Mouse (Mus musculus) embryonic facial prominence, embryonic 13.5 days (tissue): Measurements from ENCODE around the gene Wfikkn2. TPM values are rescaled to one million over a fixed set of nuclear protein-coding genes. Genes with fewer than 3 reads are reported as not detected.

Experiments used
- ATAC-seq: fragments of 200-750 bp; cut with Nextera tagmentation; 2 replicates; pipeline ENCODE4 v1.8.0; 2017; ENCODE audit warnings: low read depth; ENCODE audit not compliant: insufficient number of reproducible peaks, insufficient read depth, low FRiP score, low TSS enrichment
- H3K27ac ChIP-seq: fragments of 300-500 bp; sonication (generic); 2 replicates; pipeline ENCODE4 v1.5.1; 2015; ENCODE audit warnings: moderate library complexity, mild to moderate bottlenecking, inconsistent platforms
- H3K27me3 ChIP-seq: fragments of 300-500 bp; sonication (generic); 2 replicates; pipeline ENCODE4 v1.6.1; 2015; ENCODE audit warnings: mild to moderate bottlenecking, inconsistent platforms
- H3K36me3 ChIP-seq: fragments of 300-500 bp; sonication (generic); 2 replicates; pipeline ENCODE4 v1.6.1; 2015; ENCODE audit warnings: mild to moderate bottlenecking, inconsistent platforms
- H3K4me1 ChIP-seq: fragments of 300-500 bp; sonication (generic); 2 replicates; pipeline ENCODE4 v1.6.1; 2015; ENCODE audit warnings: inconsistent platforms
- H3K4me2 ChIP-seq: fragments of 300-500 bp; sonication (generic); 2 replicates; pipeline ENCODE4 v1.6.1; 2015; ENCODE audit warnings: moderate library complexity, mild to moderate bottlenecking, inconsistent platforms
- H3K4me3 ChIP-seq: fragments of 300-500 bp; sonication (generic); 2 replicates; pipeline ENCODE4 v1.5.1; 2015; ENCODE audit warnings: mild to moderate bottlenecking, inconsistent platforms
- H3K9ac ChIP-seq: fragments of 300-500 bp; sonication (generic); 2 replicates; pipeline ENCODE4 v1.6.1; 2015; ENCODE audit warnings: mild to moderate bottlenecking, inconsistent platforms
- H3K9me3 ChIP-seq: fragments of 300-500 bp; sonication (generic); 2 replicates; pipeline ENCODE4 v1.6.1; 2016; ENCODE audit warnings: inconsistent platforms
- WGBS: fragments of 180-500 bp; shearing (Covaris S2); methylation state at CpG from one replicate; pipeline ENCODE4 v1.1.7; 2015; ENCODE audit warnings: mixed read lengths; 5-methylcytosine and 5-hydroxymethylcytosine counted together
- polyA plus RNA-seq: library from polyadenylated mRNA; unstranded; fragments of >200 nt; fragmentation: Nextera tagmentation; extraction: Ambion mirVana; gene quantifications from 2 replicates; pipeline ENCODE4 v1.2.1, GENCODE M21; 2015

Gene Wfikkn2
- polyA plus RNA-seq, 1 experiment from 2014 or later = 9.8 TPM

DNA sequence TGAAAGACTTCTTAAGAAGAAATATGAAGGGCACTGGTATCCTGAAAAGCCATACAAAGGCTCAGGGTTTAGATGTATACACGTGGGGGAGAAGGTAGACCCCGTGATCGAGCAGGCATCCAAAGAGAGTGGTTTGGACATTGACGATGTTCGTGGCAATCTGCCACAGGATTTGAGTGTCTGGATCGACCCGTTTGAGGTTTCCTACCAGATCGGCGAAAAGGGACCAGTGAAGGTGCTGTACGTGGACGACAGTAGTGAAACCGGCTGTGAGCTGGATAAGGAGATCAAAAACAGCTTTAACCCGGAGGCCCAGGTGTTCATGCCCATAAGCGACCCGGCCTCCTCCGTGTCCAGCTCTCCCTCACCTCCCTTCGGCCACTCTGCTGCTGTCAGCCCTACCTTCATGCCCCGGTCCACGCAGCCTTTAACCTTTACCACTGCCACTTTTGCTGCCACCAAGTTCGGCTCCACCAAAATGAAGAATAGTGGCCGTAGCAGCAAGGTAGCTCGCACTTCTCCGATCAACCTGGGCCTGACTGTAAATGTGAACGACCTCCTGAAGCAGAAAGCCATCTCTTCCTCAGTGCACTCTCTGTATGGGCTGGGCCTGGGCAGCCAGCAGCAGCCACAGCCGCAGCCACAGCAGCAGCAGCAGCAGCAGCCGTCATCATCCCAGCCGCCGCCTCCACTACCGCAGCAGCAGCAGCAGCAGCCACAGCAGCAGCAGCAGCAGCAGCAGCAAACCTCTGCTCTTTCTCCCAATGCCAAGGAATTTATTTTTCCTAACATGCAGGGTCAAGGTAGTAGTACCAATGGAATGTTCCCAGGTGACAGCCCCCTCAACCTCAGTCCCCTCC is 31.8 kb downstream of the Wfikkn2 start:
- WGBS = 83% methylated on average over 29 of the region's 29 CpGs
- Histone ChIP-seq H3K9ac (0 out of 2 replicates have a peak overlapping the region, but pooled peaks have one; percentile 12), H3K36me3 (peaks cover 11% of the 10 kb centered on the region), H3K4me3 (no peak overlapping the region), H3K9me3 (no peaks in the 10 kb centered on the region), H3K4me2 (peak overlapping the region; percentile 1; the same call in 1 of the 2 replicates), H3K27me3 (no peaks in the 10 kb centered on the region), H3K27ac (no peak overlapping the region), H3K4me1 (peaks cover 20% of the 10 kb centered on the region)
- no peak for ATAC-seq

DNA sequence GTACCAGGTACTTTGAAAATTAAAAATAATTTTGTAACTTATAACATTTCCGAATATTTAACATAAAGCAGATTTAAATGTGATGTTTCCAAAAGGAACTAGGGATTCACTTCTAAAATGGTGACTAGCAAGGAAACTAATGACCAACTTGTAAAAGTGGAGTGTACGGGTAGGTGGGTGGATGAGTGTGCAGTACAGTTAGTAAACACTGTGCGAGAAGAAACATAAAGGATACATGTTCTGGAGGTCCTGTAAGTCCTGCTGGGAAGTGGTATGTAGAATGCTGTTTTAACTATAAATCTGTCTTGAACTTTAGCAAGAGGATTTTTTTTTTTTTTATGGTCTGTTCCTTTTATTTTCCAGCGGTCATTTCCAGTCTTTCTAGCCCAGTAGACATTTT is 32.8 kb downstream of the Wfikkn2 start:
- 68% methylated on average over 4 of the region's 4 CpGs for WGBS
- no peak overlapping the region for H3K27ac ChIP-seq
- H3K27me3 ChIP-seq = no peaks in the 10 kb centered on the region
- no peaks in the 10 kb centered on the region for H3K9me3 ChIP-seq
- peak overlapping the region; percentile 88 for H3K4me3 ChIP-seq
- peak overlapping the region; percentile 61 for H3K4me2 ChIP-seq
- no peak overlapping the region for H3K9ac ChIP-seq
- ATAC-seq = no peak
- H3K36me3 ChIP-seq = peaks cover 11% of the 10 kb centered on the region
- H3K4me1 ChIP-seq = peaks cover 20% of the 10 kb centered on the region

DNA sequence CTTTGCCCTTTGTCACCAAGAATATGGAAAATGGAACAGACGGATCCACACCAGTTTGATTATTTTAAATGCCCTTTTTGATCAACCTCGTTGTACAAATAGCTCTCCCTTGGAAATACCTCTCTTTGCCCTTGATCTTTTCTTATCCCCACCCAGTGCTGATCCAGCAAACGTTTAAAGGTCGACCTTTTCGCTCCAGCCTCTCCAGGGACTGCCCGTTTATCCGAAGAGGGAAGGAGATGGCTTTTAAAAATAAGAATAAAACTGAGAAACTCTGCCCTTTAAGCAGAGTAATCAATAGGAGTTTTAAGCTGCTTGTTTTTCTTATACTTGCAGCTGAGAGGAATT is 33.3 kb downstream of the Wfikkn2 start:
- H3K4me2 ChIP-seq = peak overlapping the region; percentile 61
- no peaks in the 10 kb centered on the region for H3K9me3 ChIP-seq
- under 1% methylated on average over 7 of the region's 7 CpGs for WGBS
- peak overlapping the region; percentile 95 for H3K9ac ChIP-seq
- peak overlapping the region; percentile 88 for H3K4me3 ChIP-seq
- H3K36me3 ChIP-seq = peaks cover 11% of the 10 kb centered on the region
- H3K4me1 ChIP-seq = peaks cover 20% of the 10 kb centered on the region
- peak overlapping the region; percentile 98 for H3K27ac ChIP-seq
- H3K27me3 ChIP-seq = no peaks in the 10 kb centered on the region
- no peak for ATAC-seq

DNA sequence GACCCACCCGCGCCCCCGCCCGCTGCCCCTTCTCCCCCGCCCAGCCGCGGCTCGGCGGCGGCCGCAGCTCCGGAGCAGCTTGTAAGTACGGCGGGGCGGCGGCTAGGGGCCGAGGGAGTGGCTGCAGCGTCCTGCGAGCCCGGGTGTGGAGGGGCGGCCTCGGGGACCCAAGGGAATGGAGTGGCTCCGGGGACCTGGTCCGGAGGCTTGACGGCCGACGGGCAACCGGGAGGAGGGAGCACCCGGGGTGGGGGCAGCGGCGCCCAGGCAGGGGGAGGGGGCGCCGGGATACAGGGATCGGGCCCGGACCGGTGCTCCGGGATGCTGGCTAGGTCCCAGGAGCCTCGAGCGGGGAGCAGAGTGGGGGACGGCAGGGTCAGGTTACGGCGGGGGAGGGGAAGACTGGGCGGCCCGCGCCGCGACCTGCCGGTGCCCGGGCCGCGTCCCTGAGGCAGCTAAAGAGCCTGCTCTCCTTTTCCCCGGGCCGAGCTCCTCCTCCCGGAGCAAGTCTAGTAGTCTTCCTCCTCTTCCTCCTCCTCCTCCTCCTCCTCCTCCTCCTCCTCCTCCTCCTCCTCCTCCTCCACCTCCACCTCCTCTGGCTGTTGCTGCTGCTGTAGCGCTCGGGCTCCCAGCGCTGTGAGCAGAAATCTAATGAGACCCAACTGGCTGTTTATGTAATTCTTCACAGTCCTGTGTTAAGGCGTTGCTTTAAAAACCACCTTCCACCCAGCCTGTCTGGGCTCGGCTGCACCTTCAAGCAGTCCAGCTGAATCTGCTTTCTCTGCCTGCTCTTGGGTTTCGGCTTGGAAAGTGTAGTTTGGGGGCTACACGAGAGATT is 33.9 kb downstream of the Wfikkn2 start:
- under 1% methylated on average over 47 of the region's 61 CpGs for WGBS
- peak overlapping the region; percentile 88 for H3K4me3 ChIP-seq
- no peaks in the 10 kb centered on the region for H3K27me3 ChIP-seq
- H3K4me2 ChIP-seq = peak overlapping the region; percentile 61
- peaks cover 11% of the 10 kb centered on the region for H3K36me3 ChIP-seq
- peak overlapping the region; percentile 98 for H3K27ac ChIP-seq
- H3K4me1 ChIP-seq = peaks cover 15% of the 10 kb centered on the region
- ATAC-seq = peak; percentile 29
- H3K9ac ChIP-seq = peak overlapping the region; percentile 95
- no peaks in the 10 kb centered on the region for H3K9me3 ChIP-seq

DNA sequence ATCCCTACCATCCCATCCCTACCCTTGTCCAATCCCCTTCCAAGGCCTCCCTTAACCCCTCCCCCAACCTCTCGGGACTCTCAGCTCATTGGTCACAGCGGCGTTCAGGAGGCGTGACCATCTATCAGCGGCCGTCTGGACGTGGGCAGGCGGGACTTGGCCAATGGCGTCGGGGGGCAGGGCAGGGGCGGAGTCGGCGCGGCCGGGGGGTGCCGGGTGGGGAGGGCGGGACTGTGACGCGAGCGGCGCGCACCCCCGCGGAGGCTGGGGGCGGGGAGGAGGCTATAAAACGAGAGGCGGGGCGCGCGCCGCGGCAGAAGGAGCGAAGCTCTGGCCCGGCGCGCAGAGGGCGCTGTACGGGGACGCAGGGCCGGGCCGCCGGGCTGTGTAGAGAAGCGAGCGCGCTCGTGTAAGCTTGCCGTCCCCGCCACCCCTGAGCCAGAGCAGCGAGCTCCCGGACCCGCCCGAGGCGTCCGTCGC is 34.6 kb downstream of the Wfikkn2 start, which contains the start of gene Tob1:
Tob1 (plus strand) TSS at position 331 of the 480 bp plus-strand sequence.
- peaks cover 11% of the 10 kb centered on the region for H3K36me3 ChIP-seq
- H3K4me1 ChIP-seq = peaks cover 17% of the 10 kb centered on the region
- peak within 1 kb of the TSS; percentile 88 for H3K4me3 ChIP-seq
- peak within 1 kb of the TSS; percentile 95 for H3K9ac ChIP-seq
- peak within 1 kb of the TSS; percentile 98 for H3K27ac ChIP-seq
- WGBS = 0% methylated on average over 32 of the region's 55 CpGs
- H3K4me2 ChIP-seq = peak within 1 kb of the TSS; percentile 98
- H3K9me3 ChIP-seq = no peaks in the 10 kb centered on the region
- ATAC-seq = peak; percentile 97
- H3K27me3 ChIP-seq = no peaks in the 10 kb centered on the region

DNA sequence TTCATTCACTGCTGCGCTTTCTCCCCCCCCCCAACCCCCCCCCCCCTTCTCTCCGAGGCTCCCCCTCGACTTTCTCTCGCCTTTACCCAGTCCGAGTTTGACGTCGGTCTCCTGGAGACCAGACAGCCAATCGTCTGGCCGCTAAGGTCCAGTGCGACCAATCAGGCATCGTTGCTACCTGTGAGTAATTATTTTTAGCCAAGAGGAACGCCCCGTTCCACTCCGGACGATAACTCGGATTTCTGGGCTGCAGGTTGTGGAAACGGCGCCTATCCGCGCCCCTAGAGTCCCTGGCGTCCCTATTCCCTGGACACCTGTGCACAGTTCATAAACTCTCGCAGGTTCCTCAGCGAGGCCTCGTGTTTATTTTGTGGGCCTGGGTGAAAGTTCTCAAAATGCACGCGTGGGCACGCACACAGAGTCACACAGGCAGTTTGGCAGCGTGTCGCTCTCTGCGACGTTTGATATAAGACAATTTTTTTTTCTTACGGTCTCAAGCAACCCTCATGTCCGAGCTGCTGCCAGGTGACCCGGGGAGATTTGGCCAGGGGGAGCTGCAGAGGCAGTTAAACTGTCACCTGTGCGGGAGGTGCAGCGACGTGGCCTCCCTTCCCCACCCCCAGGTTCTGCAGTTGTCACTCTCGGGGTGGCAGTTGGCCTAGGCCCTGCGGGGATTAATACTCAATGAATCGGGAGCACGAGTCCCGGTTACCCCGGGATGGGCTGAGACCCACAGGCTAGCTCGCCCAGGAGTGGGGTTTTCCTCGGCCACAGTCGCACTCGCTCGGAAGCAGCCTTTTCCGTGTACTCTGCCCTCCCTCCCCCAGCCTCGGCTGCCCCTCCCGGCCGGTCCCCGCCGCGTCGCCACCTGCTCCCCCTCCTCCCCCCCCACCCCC is 35.4 kb downstream of the Wfikkn2 start:
- peak overlapping the region; percentile 57 for H3K4me3 ChIP-seq
- H3K4me2 ChIP-seq = peak overlapping the region; percentile 98
- no peaks in the 10 kb centered on the region for H3K27me3 ChIP-seq
- under 1% methylated on average over 45 of the region's 56 CpGs for WGBS
- peaks cover 11% of the 10 kb centered on the region for H3K36me3 ChIP-seq
- H3K9me3 ChIP-seq = no peaks in the 10 kb centered on the region
- H3K9ac ChIP-seq = peak overlapping the region; percentile 75
- peak overlapping the region; percentile 96 for H3K27ac ChIP-seq
- peak; percentile 70 for ATAC-seq
- H3K4me1 ChIP-seq = peaks cover 22% of the 10 kb centered on the region

DNA sequence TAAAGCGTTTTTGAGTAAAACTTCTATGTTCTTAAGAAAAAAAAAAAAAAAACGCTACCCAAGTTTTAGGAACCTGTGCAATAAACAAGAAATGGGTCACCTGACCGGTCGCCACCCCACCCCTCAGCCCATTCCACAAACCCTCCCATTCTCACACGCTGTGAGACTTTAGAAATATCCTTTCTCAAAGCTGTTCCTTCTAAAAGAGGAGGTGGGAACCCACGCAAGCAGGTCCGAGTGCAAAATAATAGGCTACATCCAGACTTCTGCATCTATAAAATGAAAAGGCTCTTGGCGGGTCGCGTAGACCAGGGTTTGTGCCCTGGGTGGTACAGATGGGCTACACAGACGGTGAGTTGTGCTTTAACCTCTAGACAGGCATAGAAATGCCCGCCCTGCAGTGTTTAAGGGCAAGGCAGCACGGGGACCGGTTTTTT is 36.1 kb downstream of the Wfikkn2 start:
- Histone ChIP-seq H3K4me1 (peaks cover 22% of the 10 kb centered on the region), H3K4me3 (peak overlapping the region; percentile 57), H3K9me3 (no peaks in the 10 kb centered on the region), H3K27me3 (no peaks in the 10 kb centered on the region), H3K27ac (peak overlapping the region; percentile 90), H3K4me2 (peak overlapping the region; percentile 98), H3K36me3 (peaks cover 11% of the 10 kb centered on the region), H3K9ac (peak overlapping the region; percentile 72)
- 2% methylated on average over 14 of the region's 14 CpGs for WGBS
- 0 out of 2 replicates have a peak, but pooled peaks have one; percentile 0 for ATAC-seq

DNA sequence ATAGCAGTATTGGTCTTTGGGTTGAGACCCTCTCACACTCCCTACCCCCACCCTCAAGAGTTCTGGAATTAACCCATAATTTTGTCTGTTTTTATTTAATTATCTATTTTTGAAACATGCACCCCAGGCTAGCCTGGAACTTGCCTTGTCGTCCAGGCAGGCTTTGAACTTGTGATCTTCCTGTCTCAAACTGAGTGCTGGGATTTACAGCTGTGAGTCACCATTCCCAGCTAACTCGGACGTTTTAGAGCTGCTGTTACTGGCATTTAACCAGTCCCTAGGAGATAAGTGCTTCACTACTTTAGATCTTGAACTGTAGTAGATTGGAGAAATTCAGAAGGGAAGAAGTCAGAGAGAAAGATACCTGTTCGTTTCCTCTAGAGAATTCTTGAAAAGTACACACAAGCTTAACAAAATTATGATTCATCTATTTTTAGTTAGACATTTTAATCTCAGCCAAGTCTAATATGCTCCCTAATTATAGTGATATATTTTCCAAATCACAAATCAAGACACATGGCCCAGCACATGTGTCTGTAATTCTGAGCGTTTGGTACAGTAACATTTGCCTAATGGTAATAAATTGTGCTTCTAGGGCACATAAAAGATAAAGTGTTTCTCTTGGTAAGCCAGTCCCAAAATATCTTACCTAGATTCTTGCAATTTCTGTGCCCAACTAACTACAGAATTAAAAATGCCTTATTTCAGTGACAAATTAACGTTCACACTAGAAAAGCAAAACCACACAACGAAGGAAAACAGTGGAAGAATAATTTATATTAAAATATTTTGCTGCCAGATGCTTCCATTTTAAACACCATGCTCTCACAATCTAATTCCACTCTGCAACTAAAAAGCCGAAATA is 36.8 kb downstream of the Wfikkn2 start:
- ATAC-seq = no peak
- peak overlapping the region; percentile 98 for H3K4me2 ChIP-seq
- no peak overlapping the region for H3K27ac ChIP-seq
- H3K27me3 ChIP-seq = no peaks in the 10 kb centered on the region
- H3K36me3 ChIP-seq = peaks cover 5% of the 10 kb centered on the region
- H3K4me3 ChIP-seq = peak overlapping the region; percentile 57; the same call in 1 of the 2 replicates
- WGBS = 47% methylated on average over 8 of the region's 8 CpGs
- no peak overlapping the region for H3K9ac ChIP-seq
- no peaks in the 10 kb centered on the region for H3K9me3 ChIP-seq
- H3K4me1 ChIP-seq = peaks cover 17% of the 10 kb centered on the region

DNA sequence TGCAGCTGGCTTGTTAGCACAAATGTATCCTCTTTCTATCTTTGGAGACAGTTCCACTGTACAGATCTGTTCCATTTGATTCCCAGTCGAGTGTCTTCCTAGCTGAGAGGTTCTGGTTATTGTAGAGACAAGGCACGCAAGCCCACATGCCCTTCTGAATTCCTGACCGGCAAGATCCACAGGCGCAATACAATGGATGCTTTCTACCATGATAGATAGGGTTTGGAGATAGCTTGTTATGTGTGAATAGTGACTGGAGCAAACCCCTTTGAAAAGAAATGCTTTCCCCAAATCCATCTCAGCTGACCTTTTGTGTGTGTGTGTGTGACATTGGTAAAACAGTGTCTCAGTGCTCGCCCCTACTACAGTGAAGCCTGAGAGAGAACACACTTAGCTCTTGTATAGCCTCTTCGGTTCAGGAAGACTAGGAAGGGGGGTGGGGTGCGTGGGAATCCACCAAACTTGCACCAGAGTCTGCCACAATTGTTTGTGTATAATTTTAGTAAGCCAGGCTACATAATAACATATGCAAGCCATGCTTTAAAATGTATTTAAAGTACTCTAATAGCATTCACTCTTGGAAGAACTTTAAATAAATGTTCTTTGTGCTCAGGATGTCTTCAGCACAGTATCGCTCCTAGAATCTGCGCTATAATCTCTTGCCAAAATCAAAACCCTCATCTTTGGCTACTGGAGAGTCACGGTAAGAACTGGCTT is 39.2 kb downstream of the Wfikkn2 start:
- no peak overlapping the region for H3K4me3 ChIP-seq
- ATAC-seq = no peak
- H3K27me3 ChIP-seq = no peaks in the 10 kb centered on the region
- 68% methylated on average over 10 of the region's 10 CpGs for WGBS
- H3K9me3 ChIP-seq = no peaks in the 10 kb centered on the region
- no peak overlapping the region for H3K4me2 ChIP-seq
- no peaks in the 10 kb centered on the region for H3K36me3 ChIP-seq
- H3K4me1 ChIP-seq = 0 out of 2 replicates have a peak, but pooled peaks cover 7% of the 10 kb centered on the region
- H3K27ac ChIP-seq = no peak overlapping the region
- H3K9ac ChIP-seq = no peak overlapping the region
